Mouse (Mus musculus) lung, postnatal 0 days (tissue): ENCODE measurements around the gene Tirap.

Experiments
- CTCF ChIP-seq: IDR thresholded peaks from 2 replicates; pipeline ENCODE4 v1.5.1; 2016; ENCODE audit warnings: antibody characterized with exemption, mild to moderate bottlenecking
- EP300 ChIP-seq: IDR thresholded peaks from 2 replicates; pipeline ENCODE4 v1.6.1; 2016; ENCODE audit warnings: antibody characterized with exemption, mild to moderate bottlenecking, control low read depth

DNA sequence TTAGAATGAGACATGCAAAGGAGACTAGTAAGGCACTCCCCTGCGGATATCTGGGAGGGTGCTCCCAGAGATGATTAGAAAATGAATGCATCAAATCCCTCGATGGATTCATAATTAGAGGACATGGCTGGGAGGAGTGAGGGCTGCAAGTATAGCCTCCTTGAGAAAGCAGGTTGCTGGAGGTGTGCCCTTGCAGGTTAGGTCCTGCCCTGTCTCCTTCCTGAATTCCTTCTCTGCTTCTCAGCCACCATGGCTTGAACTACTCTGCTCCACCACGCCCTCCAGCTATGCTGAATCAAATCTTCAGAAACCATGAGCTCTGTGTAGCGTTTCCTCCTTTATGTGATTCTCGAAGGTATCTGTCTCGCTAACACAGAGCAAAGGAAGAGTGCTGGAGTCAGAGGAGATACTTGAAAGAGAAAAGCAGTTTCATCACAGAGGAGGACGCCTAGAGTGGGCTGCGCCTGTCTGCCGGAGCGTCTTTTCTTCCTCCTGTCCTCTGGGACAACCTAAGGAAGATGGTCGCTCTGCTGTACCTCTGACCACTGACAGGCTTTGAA lies 7.0 kb downstream of the Tirap start:
- no peak for TF ChIP-seq CTCF
- TF ChIP-seq EP300 = no peak
